Mouse (Mus musculus): Measurements from ENCODE around the gene Aknad1. TPM values are rescaled to one million over a fixed set of nuclear protein-coding genes. Genes with fewer than 3 reads are reported as not detected.

Gene Aknad1
- total and polyA plus RNA-seq, 3 experiments = not detected

- Histone ChIP-seq H3K9ac (ENCODE audit: insufficient read depth, low read depth) (no peak overlapping the region), H3K4me2 (ENCODE audit: insufficient read depth, low read depth, poor library complexity, severe bottlenecking) (no peak overlapping the region)
Measured at GRCm38 (mm10) chr3:108751691-108752090, 12.2 kb downstream of the Aknad1 start.

GRCm38 (mm10) chr3:108754541-108754940 is 15.1 kb downstream of the Aknad1 start:
- DNase-seq (ENCODE audit: extremely low read depth) = no peak
- Histone ChIP-seq H3K4me2 (ENCODE audit: insufficient read depth, low read depth, poor library complexity, severe bottlenecking) (no peak overlapping the region), H3K36me3 (replicated peaks in 1 of 2; ENCODE audit: control insufficient read depth in 1 of 2, insufficient read depth in 1 of 2, low read length in 1 of 2) (no peaks in the 10 kb centered on the region), H3K4me1 (ENCODE audit: control insufficient read depth in 1 of 2, insufficient read depth in 2 of 2) (0 out of 4 replicates have a peak, but pooled peaks cover 0 to 2% of the 10 kb centered on the region in 2 experiments), H3K9ac (ENCODE audit: insufficient read depth, low read depth) (no peak overlapping the region), H3K4me3 (replicated peaks in 1 of 3; ENCODE audit: low read depth in 2 of 3, low read length in 2 of 3, poor library complexity in 1 of 3) (no peak overlapping the region), H3K27ac (ENCODE audit: insufficient read depth, low read depth) (no peak overlapping the region), H3K79me2 (replicated peaks; ENCODE audit: control insufficient read depth, extremely low read depth, insufficient read depth, poor library complexity, severe bottlenecking) (no peaks in the 10 kb centered on the region), H3K9me3 (replicated peaks; ENCODE audit: low read length) (no peaks in the 10 kb centered on the region), H3K27me3 (replicated peaks) (no peaks in the 10 kb centered on the region)
- in situ Hi-C loops (cut with MboI; ENCODE audit: low pct_ligation_motif_present, low pct_unique_long_range_greater_than_20kb, low sequenced_read_pairs) (no loop called here), dilution Hi-C loops (cut with MboI; ENCODE audit: extremely low pct_ligation_motif_present, extremely low pct_unique_long_range_greater_than_20kb, low sequenced_read_pairs) (no loop called here)
- TF ChIP-seq USF1 (IDR thresholded peaks at IDR 0.05; ENCODE audit: low read depth, low read length) (no peak), JUN (IDR thresholded peaks at IDR 0.05; ENCODE audit: insufficient read depth, low read depth, low read length) (no peak), MAX (IDR thresholded peaks at IDR 0.05; ENCODE audit: low read length) (no peak), SIN3A (IDR thresholded peaks at IDR 0.05; ENCODE audit: low read length) (no peak), TCF12 (IDR thresholded peaks at IDR 0.05; ENCODE audit: low read depth, low read length) (no peak), MEF2A (IDR thresholded peaks at IDR 0.05; ENCODE audit: borderline replicate concordance, low read depth, low read length) (no peak), JUND (conservative IDR thresholded peaks at IDR 0.05; ENCODE audit: low read depth, low read length) (no peak), IRF4 (IDR thresholded peaks at IDR 0.05; ENCODE audit: low read depth, low read length) (no peak), CHD2 (IDR thresholded peaks at IDR 0.05; ENCODE audit: low read length) (no peak), RAD21 (IDR thresholded peaks at IDR 0.05; ENCODE audit: low read depth, low read length) (no peak)

More at GRCm38 (mm10) chr3:108751691-108752090, 12.2 kb downstream of the Aknad1 start:
- Histone ChIP-seq H3K4me1 (ENCODE audit: control insufficient read depth in 1 of 2, insufficient read depth in 2 of 2) (0 out of 4 replicates have a peak, but pooled peaks cover 0 to 2% of the 10 kb centered on the region in 2 experiments), H3K27ac (ENCODE audit: insufficient read depth, low read depth) (no peak overlapping the region), H3K27me3 (replicated peaks) (no peaks in the 10 kb centered on the region), H3K79me2 (replicated peaks; ENCODE audit: control insufficient read depth, extremely low read depth, insufficient read depth, poor library complexity, severe bottlenecking) (no peaks in the 10 kb centered on the region), H3K36me3 (replicated peaks in 1 of 2; ENCODE audit: control insufficient read depth in 1 of 2, insufficient read depth in 1 of 2, low read length in 1 of 2) (no peaks in the 10 kb centered on the region), H3K4me3 (replicated peaks in 1 of 3; ENCODE audit: low read depth in 2 of 3, low read length in 2 of 3, poor library complexity in 1 of 3) (no peak overlapping the region), H3K9me3 (replicated peaks; ENCODE audit: low read length) (no peaks in the 10 kb centered on the region)
- DNase-seq (ENCODE audit: extremely low read depth) = no peak
- dilution Hi-C loops (cut with MboI; ENCODE audit: extremely low pct_ligation_motif_present, extremely low pct_unique_long_range_greater_than_20kb, low sequenced_read_pairs) = no loop called here
- TF ChIP-seq RCOR1 (conservative IDR thresholded peaks at IDR 0.05; ENCODE audit: low read depth, low read length) (no peak), SMC3 (IDR thresholded peaks at IDR 0.05; ENCODE audit: low read depth, low read length) (no peak), ZMIZ1 (IDR thresholded peaks at IDR 0.05; ENCODE audit: low read depth, low read length) (no peak), KAT2A (IDR thresholded peaks at IDR 0.05; ENCODE audit: insufficient replicate concordance, low read length) (no peak), HCFC1 (IDR thresholded peaks at IDR 0.05; ENCODE audit: low read depth, low read length) (no peak), MAX (IDR thresholded peaks at IDR 0.05; ENCODE audit: low read length) (no peak), MYC (IDR thresholded peaks at IDR 0.05; ENCODE audit: low read depth, low read length) (no peak), EP300 (IDR thresholded peaks at IDR 0.05; ENCODE audit: low read length) (no peak), CHD1 (IDR thresholded peaks at IDR 0.05; ENCODE audit: low read depth, low read length) (no peak), E2F4 (IDR thresholded peaks at IDR 0.05; ENCODE audit: insufficient replicate concordance, low read depth, low read length) (no peak), ZC3H11A (IDR thresholded peaks at IDR 0.05; ENCODE audit: low read depth, low read length) (no peak), JUN (IDR thresholded peaks at IDR 0.05; ENCODE audit: insufficient read depth, low read depth, low read length) (no peak), ZNF384 (IDR thresholded peaks at IDR 0.05; ENCODE audit: low read depth, low read length) (no peak), UBTF (IDR thresholded peaks at IDR 0.05; ENCODE audit: low read depth, low read length) (no peak), TCF12 (IDR thresholded peaks at IDR 0.05; ENCODE audit: low read depth, low read length) (no peak), IRF4 (IDR thresholded peaks at IDR 0.05; ENCODE audit: low read depth, low read length) (no peak), SIN3A (IDR thresholded peaks at IDR 0.05; ENCODE audit: low read length) (no peak), PAX5 (IDR thresholded peaks at IDR 0.05; ENCODE audit: low read length) (no peak)
- in situ Hi-C loops (cut with MboI; ENCODE audit: low pct_ligation_motif_present, low pct_unique_long_range_greater_than_20kb, low sequenced_read_pairs) = no loop called here
